Mouse (Mus musculus) left cerebral cortex, postnatal 36 days (tissue): ENCODE results near the gene Galnt18. TPM values are rescaled to one million over a fixed set of nuclear protein-coding genes. Genes with fewer than 3 reads are reported as not detected.

Experiments
- DNase-seq, 2 experiments: peaks; one replicate each; pipeline ENCODE4 v3.0.0; 2021 to 2022; ENCODE audit warnings: low spot score in 2 of 2, mixed read lengths in 1 of 2
- intact Hi-C: fragments of 180-260 bp; cut with DNase I; formaldehyde crosslinking; loops from one replicate; pipeline ENCODE4 v1.15.1; 2025
- microRNA-seq: library from miRNA; unstranded; fragments of <30 nt; microRNA quantifications from one replicate; pipeline ENCODE4 v1.2.0, GENCODE M21; 2022
- total RNA-seq, 2 experiments: library from RNA; stranded (reverse); gene quantifications; 2 replicates each; pipeline ENCODE4 v1.2.3; 2021

The Galnt18 gene
- total RNA-seq, 2 experiments from 2014 or later, result 38.4 to 48.3 TPM

GRCm38 (mm10) chr7:111450286-111451095 lies 329.3 kb downstream of the Galnt18 start:
- intact Hi-C loops, result no loop called here
- no peak for DNase-seq

DNA sequence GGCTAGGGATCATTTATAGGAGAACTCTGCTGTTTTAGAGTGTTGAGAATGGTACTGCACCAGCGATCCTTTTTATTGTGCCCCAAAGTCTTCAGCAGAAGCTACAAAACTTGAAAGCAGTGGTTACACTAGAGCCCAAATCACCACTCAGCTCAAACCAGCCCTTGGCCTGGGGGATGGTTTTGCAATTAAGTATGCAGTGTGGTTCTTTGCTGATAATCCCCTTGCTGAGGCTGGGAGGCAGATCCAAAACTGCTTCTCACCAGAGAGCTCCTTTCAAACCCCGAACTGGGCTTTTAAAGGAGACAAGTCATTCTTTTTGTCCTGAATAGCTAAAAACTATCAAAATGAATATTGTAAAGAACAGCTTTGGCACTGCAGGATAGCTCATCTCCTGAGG lies 346.6 kb downstream of the Galnt18 start:
- intact Hi-C loops, result no loop called here
- DNase-seq, result no peak

DNA sequence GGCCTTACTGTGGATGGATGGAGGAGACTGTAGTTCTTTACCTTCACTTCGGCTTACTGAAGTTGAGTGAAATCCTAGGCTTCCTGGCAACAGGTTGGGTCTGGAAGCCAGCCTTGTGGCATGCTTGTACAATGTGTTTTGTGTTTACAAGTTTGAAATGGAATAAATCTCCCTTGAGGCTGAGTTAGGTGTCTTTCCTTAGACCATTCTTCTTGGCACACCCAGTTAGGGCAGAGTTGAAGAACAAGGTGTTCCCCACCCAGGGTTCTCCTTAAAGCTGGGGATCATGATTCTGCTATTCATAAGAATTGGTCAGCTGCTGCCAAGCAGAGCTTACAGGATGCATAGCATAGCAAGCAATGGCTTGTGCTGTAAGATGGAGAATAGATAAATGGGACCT lies 352.4 kb downstream of the Galnt18 start:
- intact Hi-C loops, result no loop called here
- DNase-seq, result no peak

Small RNAs within 50 kb of the gene (microRNA-seq; reads per million reads assigned to microRNA genes)
- gene Gm25787, result not detected

Other genes with a start within 250 kb of the Galnt18 start
- 10 to 100 TPM; 63.3 to 67.4 TPM for gene Usp47, start 243.5 kb upstream of the Galnt18 start, total RNA-seq